Mouse (Mus musculus): ENCODE measurements around the gene Lipe. TPM values are rescaled to one million over a fixed set of nuclear protein-coding genes. Genes with fewer than 3 reads are reported as not detected.

Gene Lipe
- polyA plus RNA-seq, 1 experiment from 2014 or later = 10.3 TPM

DNA sequence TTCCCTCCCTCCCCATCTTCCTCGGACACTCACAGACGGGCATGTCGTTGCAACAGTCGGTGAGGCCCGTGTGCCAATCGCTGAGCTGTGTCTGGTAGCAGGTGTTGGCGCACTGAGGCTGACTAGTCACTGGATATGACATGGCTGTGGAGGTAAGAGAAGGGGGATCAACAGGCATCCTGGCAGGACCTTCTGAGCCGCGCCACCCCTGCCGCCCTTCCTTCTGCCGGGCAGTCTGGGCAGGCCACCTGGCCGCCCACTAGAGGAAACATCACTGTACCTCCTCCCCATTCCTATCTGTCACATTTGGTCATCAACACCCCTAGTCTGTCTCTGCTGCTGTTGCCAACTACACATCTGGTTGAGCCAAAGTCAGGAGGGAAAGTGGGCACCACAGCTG, 30.2 kb downstream of the Lipe start:
- H3K36me3 ChIP-seq (ENCODE audit: control insufficient read depth, insufficient read depth, low read length) = 0 out of 2 replicates have a peak, but pooled peaks cover 2% of the 10 kb centered on the region

DNA sequence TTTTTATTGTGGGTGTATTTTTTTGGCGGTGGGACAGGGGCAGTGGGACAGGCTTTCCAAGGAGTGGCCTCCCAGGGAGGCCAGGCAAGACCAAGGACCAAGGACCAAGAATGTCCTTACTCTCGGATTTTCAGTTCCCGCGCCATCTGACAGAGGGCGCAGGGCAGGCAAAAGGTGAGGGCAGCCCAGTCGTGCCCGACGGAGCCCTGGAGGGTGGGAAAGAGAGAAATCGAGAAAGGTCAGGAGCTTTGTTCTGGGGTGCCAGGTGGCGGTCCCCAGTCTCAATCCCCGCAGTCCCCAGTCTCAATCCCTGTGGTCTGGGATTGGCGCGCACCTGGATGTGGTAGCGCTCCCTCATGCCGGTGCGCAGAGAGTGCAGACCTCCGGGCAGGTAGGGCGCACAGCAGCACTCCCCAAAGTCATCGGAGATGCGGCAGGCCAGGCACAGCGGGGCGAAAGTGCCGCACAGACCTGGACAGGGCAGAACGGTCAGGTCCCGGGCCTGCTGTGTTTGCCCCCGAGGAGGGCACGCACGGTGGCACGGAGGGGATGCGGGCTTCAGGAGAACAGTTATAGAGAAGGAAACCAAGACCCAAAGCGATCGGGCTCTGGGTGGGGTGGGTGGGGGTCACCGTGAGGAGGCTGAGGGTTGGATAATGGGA, 30.7 kb downstream of the Lipe start:
- H3K9me3 ChIP-seq (ENCODE audit: control insufficient read depth, low read length) = no peaks in the 10 kb centered on the region
- ATAC-seq (ENCODE audit: low FRiP score, low TSS enrichment) (no peak), DNase-seq (ENCODE audit: low spot score) (peak; percentile 53)
- no peak overlapping the region for H3K27ac ChIP-seq (replicated peaks)
- H3K4me1 ChIP-seq (replicated peaks; ENCODE audit: control insufficient read depth, insufficient read depth) = no peaks in the 10 kb centered on the region
- peak overlapping the region; percentile 25 for H3K4me3 ChIP-seq (ENCODE audit: low read depth, low read length)
- H3K4me2 ChIP-seq (replicated peaks; ENCODE audit: low read depth) = peak overlapping the region; percentile 27
- 4% methylated on average over 33 of the region's 33 CpGs for WGBS
- TF ChIP-seq CTCF (IDR thresholded peaks at IDR 0.05; ENCODE audit: low read depth) (peak; percentile 72), EP300 (optimal IDR thresholded peaks at IDR 0.05) (no peak)
- H3K27me3 ChIP-seq (ENCODE audit: control insufficient read depth, insufficient read depth, low read length) = peaks cover 8% of the 10 kb centered on the region; the same call in 1 of the 2 replicates
- peak overlapping the region; percentile 35; the same call in 1 of the 2 replicates for H3K9ac ChIP-seq (ENCODE audit: low read length)
- H3K36me3 ChIP-seq (ENCODE audit: control insufficient read depth, insufficient read depth, low read length) = 0 out of 2 replicates have a peak, but pooled peaks cover 5% of the 10 kb centered on the region

More for the DNA sequence above, 30.2 kb downstream of the Lipe start:
- no peaks in the 10 kb centered on the region for H3K9me3 ChIP-seq (ENCODE audit: control insufficient read depth, low read length)
- H3K4me2 ChIP-seq (replicated peaks; ENCODE audit: low read depth) = no peak overlapping the region
- no peak overlapping the region for H3K27ac ChIP-seq (replicated peaks)
- H3K9ac ChIP-seq (ENCODE audit: low read length) = 0 out of 2 replicates have a peak overlapping the region, but pooled peaks have one; percentile 8
- no peaks in the 10 kb centered on the region for H3K4me1 ChIP-seq (replicated peaks; ENCODE audit: control insufficient read depth, insufficient read depth)
- no peak for DNase-seq (ENCODE audit: low spot score)
- TF ChIP-seq EP300 (optimal IDR thresholded peaks at IDR 0.05) (no peak), CTCF (IDR thresholded peaks at IDR 0.05; ENCODE audit: low read depth) (no peak)
- no peak for ATAC-seq (ENCODE audit: low FRiP score, low TSS enrichment)
- peak overlapping the region; percentile 13; the same call in 1 of the 2 replicates for H3K4me3 ChIP-seq (ENCODE audit: low read depth, low read length)
- 25% methylated on average over 12 of the region's 12 CpGs for WGBS
- H3K27me3 ChIP-seq (ENCODE audit: control insufficient read depth, insufficient read depth, low read length) = peaks cover 8% of the 10 kb centered on the region; the same call in 1 of the 2 replicates

DNA sequence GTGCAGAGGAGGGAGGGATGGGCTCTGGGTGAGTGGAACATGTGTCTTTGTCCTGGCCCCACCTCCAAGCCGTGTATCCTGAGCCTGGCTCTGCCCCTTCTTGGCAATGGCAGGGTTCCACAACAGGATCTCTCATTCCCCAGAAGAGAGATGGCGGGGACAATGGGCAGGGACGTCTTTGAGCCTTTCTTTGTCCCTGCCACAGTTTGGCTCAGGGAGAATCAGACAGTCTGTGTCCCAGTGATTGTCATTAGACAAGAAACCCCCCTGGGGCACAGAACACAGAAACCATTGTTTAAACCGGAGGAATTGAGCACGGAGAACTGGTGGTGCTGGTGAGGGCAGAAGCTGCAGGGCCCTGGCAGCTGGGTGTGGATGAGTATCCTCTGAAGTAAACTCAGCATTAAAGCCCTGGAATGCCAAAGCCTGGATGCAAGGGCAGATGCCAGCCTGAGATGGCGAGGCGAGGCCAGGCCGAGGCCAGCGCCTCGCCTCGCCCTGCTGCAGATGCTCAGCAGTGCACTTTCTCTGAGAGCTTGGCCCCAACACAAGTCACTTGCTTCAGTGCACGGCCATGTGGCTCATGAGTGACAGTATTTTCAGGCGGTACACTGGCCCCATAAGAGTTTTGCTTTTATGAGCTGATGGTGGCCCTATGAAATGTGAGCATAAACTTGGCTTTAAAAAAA, 32.4 kb downstream of the Lipe start:
- Histone ChIP-seq H3K9ac (ENCODE audit: low read length) (no peak overlapping the region), H3K9me3 (ENCODE audit: control insufficient read depth, low read length) (no peaks in the 10 kb centered on the region), H3K4me2 (replicated peaks; ENCODE audit: low read depth) (no peak overlapping the region), H3K27me3 (ENCODE audit: control insufficient read depth, insufficient read depth, low read length) (peaks cover 8% of the 10 kb centered on the region; the same call in 1 of the 2 replicates), H3K36me3 (ENCODE audit: control insufficient read depth, insufficient read depth, low read length) (0 out of 2 replicates have a peak, but pooled peaks cover 5% of the 10 kb centered on the region), H3K4me3 (ENCODE audit: low read depth, low read length) (no peak overlapping the region), H3K4me1 (replicated peaks; ENCODE audit: control insufficient read depth, insufficient read depth) (no peaks in the 10 kb centered on the region), H3K27ac (replicated peaks) (no peak overlapping the region; the same call in 1 of the 2 replicates)
- DNase-seq (ENCODE audit: low spot score) (no peak), ATAC-seq (ENCODE audit: low FRiP score, low TSS enrichment) (no peak)
- WGBS = 39% methylated on average over 13 of the region's 13 CpGs
- no peak for TF ChIP-seq CTCF (IDR thresholded peaks at IDR 0.05; ENCODE audit: low read depth)
- TF ChIP-seq EP300 (optimal IDR thresholded peaks at IDR 0.05) = no peak

DNA sequence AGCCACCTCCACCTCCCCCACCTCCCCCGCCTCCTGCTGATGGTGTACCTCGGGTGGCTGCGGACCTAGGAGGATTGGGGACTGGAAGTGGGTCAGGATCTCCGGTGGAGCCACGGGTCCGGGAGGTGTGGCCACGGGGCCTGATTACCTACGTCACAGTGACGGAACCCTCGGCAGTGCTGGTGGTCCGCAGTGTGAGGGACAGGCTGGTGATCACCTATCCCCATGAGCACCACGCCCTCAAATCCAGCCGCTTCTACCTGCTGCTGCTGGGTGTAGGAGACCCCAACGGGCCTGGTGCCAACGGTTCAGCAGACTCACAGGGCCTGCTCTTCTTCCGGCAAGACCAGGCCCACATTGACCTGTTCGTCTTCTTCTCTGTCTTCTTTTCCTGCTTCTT, 34.9 kb downstream of the Lipe start:
- no peaks in the 10 kb centered on the region for H3K9me3 ChIP-seq (ENCODE audit: control insufficient read depth, low read length)
- 94% methylated on average over 17 of the region's 17 CpGs for WGBS
- no peaks in the 10 kb centered on the region for H3K4me1 ChIP-seq (replicated peaks; ENCODE audit: control insufficient read depth, insufficient read depth)
- no peak overlapping the region for H3K4me2 ChIP-seq (replicated peaks; ENCODE audit: low read depth)
- peaks cover 8% of the 10 kb centered on the region; the same call in 1 of the 2 replicates for H3K27me3 ChIP-seq (ENCODE audit: control insufficient read depth, insufficient read depth, low read length)
- H3K9ac ChIP-seq (ENCODE audit: low read length) = no peak overlapping the region
- H3K27ac ChIP-seq (replicated peaks) = no peak overlapping the region
- no peak overlapping the region for H3K4me3 ChIP-seq (ENCODE audit: low read depth, low read length)
- ATAC-seq (ENCODE audit: low FRiP score, low TSS enrichment) (no peak; the same call in 1 of the 2 replicates), DNase-seq (ENCODE audit: low spot score) (no peak)
- peaks cover 10% of the 10 kb centered on the region; the same call in 1 of the 2 replicates for H3K36me3 ChIP-seq (ENCODE audit: control insufficient read depth, insufficient read depth, low read length)
- TF ChIP-seq EP300 (optimal IDR thresholded peaks at IDR 0.05) = no peak
- TF ChIP-seq CTCF (IDR thresholded peaks at IDR 0.05; ENCODE audit: low read depth) = no peak

DNA sequence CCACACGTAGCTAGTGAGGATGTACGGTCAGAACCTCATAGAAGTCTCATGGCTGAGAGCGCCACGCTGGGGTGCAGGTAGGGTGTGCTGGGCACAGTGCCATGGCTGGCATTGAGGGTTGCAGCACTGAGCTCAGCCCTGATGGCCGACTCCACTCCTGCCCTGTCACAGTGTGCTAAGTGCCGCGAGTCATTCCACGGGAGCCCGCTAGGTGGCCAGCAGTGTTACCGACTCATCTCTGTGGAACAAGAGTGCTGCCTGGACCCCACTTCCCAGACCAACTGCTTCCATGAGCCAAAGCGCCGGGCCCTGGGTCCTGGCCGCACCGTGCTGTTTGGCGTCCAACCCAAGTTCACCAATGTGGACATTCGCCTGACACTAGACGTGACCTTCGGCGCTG, 35.4 kb downstream of the Lipe start:
- peak; percentile 38 for DNase-seq (ENCODE audit: low spot score)
- Histone ChIP-seq H3K27me3 (ENCODE audit: control insufficient read depth, insufficient read depth, low read length) (peaks cover 4% of the 10 kb centered on the region; the same call in 1 of the 2 replicates), H3K4me2 (replicated peaks; ENCODE audit: low read depth) (no peak overlapping the region), H3K9me3 (ENCODE audit: control insufficient read depth, low read length) (no peaks in the 10 kb centered on the region), H3K9ac (ENCODE audit: low read length) (no peak overlapping the region), H3K27ac (replicated peaks) (no peak overlapping the region), H3K4me3 (ENCODE audit: low read depth, low read length) (no peak overlapping the region), H3K4me1 (replicated peaks; ENCODE audit: control insufficient read depth, insufficient read depth) (no peaks in the 10 kb centered on the region), H3K36me3 (ENCODE audit: control insufficient read depth, insufficient read depth, low read length) (peaks cover 10% of the 10 kb centered on the region; the same call in 1 of the 2 replicates)
- no peak; the same call in 1 of the 2 replicates for ATAC-seq (ENCODE audit: low FRiP score, low TSS enrichment)
- WGBS = 90% methylated on average over 19 of the region's 19 CpGs
- TF ChIP-seq CTCF (IDR thresholded peaks at IDR 0.05; ENCODE audit: low read depth) (peak; percentile 54), EP300 (optimal IDR thresholded peaks at IDR 0.05) (no peak)
